Mouse (Mus musculus) forebrain, embryonic 13.5 days (tissue): ENCODE measurements around the gene Bud23. TPM values are rescaled to one million over a fixed set of nuclear protein-coding genes. Genes with fewer than 3 reads are reported as not detected.
A peak's percentile ranks its signal among the peaks of the same experiment; 100 is the strongest.
"Not testable (repeated sequence)": the region's sequence is repeated elsewhere in the genome, so short reads cannot be mapped to it uniquely, and the experiment has no call there.

Source experiments
- ATAC-seq: fragments of 200-750 bp; cut with Nextera tagmentation; 2 replicates; pipeline ENCODE4 v1.8.0; 2017
- H3K27ac ChIP-seq: fragments of 300-500 bp; sonication (generic); 2 replicates; pipeline ENCODE4 v1.5.1; 2015; ENCODE audit warnings: inconsistent platforms, mild to moderate bottlenecking, moderate library complexity
- H3K27me3 ChIP-seq: fragments of 300-500 bp; sonication (generic); 2 replicates; pipeline ENCODE4 v1.6.1; 2015; ENCODE audit warnings: mild to moderate bottlenecking, inconsistent platforms
- H3K36me3 ChIP-seq: fragments of 300-500 bp; sonication (generic); 2 replicates; pipeline ENCODE4 v1.6.1; 2015; ENCODE audit warnings: mild to moderate bottlenecking, inconsistent platforms; ENCODE audit not compliant: poor library complexity, severe bottlenecking
- H3K4me1 ChIP-seq: fragments of 300-500 bp; sonication (generic); 2 replicates; pipeline ENCODE4 v1.6.1; 2015; ENCODE audit warnings: inconsistent platforms
- H3K4me2 ChIP-seq: fragments of 300-500 bp; sonication (generic); 2 replicates; pipeline ENCODE4 v1.6.1; 2015; ENCODE audit warnings: inconsistent platforms, mild to moderate bottlenecking, moderate library complexity
- H3K4me3 ChIP-seq: fragments of 300-500 bp; sonication (generic); 2 replicates; pipeline ENCODE4 v1.5.1; 2015; ENCODE audit warnings: mild to moderate bottlenecking, inconsistent platforms
- H3K9ac ChIP-seq: fragments of 300-500 bp; sonication (generic); 2 replicates; pipeline ENCODE4 v1.6.1; 2015; ENCODE audit warnings: mild to moderate bottlenecking, inconsistent platforms
- H3K9me3 ChIP-seq: fragments of 300-500 bp; sonication (generic); replicated peaks from 2 replicates; pipeline ENCODE4 v1.6.1; 2016; ENCODE audit warnings: inconsistent platforms
- WGBS: fragments of 180-500 bp; shearing (Covaris S2); methylation state at CpG from one replicate; pipeline ENCODE4 v1.1.7; 2015; 5-methylcytosine and 5-hydroxymethylcytosine counted together
- polyA plus RNA-seq: library from polyadenylated mRNA; unstranded; fragments of >200 nt; fragmentation: Nextera tagmentation; extraction: Ambion mirVana; gene quantifications from 2 replicates; pipeline ENCODE4 v1.2.1, GENCODE M21; 2015

Gene Bud23
- polyA plus RNA-seq, 1 experiment from 2014 or later: 101 TPM

DNA sequence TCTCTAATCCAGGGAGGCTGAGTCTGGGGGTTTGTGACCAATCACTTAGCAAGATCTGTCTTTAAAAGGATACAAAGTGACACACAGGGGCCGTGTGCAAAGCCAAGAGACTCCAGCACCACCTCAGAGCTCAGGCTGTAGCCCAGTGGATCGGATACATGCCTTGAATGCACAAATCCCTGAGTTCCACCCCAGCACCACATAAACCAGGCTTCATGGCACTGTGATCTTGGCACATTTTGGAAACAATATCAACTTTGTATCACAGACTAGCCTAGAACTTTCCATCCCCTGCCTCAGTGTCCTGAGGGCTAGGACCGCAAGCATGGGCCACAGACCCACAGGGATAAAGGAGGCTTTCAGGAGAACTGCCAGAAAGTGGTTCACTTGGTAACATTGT lies 1.2 kb upstream of the Bud23 start:
- peaks cover 24% of the 10 kb centered on the region for H3K4me1 ChIP-seq
- no peak overlapping the region for H3K9ac ChIP-seq
- H3K36me3 ChIP-seq: peaks cover 34% of the 10 kb centered on the region
- no peak overlapping the region for H3K4me2 ChIP-seq
- H3K27me3 ChIP-seq: no peaks in the 10 kb centered on the region
- H3K27ac ChIP-seq: no peak overlapping the region
- WGBS: 88% methylated on average over 3 of the region's 3 CpGs
- no peak for ATAC-seq
- no peaks in the 10 kb centered on the region for H3K9me3 ChIP-seq
- H3K4me3 ChIP-seq: no peak overlapping the region

DNA sequence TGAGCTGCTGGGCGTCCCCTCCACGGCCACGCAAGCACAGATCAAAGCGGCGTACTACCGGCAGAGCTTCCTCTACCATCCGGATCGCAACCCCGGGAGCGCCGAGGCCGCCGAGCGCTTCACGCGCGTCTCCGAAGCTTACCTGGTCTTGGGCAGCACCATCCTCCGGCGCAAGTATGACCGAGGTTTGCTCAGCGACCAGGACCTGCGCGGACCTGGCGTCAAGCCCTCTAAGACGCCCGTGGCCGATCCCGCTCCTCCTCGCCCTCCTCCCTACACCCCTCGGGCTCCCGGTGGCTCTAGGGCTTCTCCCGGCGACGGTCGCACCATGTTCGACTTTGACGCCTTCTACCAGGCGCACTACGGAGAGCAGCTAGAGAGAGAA lies 385 bp downstream of the Bud23 start:
- peak overlapping the region; percentile 94 for H3K4me3 ChIP-seq
- H3K27me3 ChIP-seq: no peaks in the 10 kb centered on the region
- peaks cover 24% of the 10 kb centered on the region for H3K4me1 ChIP-seq
- WGBS: under 1% methylated on average over 40 of the region's 40 CpGs
- H3K36me3 ChIP-seq: peaks cover 50% of the 10 kb centered on the region
- no peaks in the 10 kb centered on the region for H3K9me3 ChIP-seq
- H3K27ac ChIP-seq: peak overlapping the region; percentile 51; the same call in 1 of the 2 replicates
- H3K4me2 ChIP-seq: peak overlapping the region; percentile 97
- H3K9ac ChIP-seq: peak overlapping the region; percentile 91
- ATAC-seq: peak; percentile 60

DNA sequence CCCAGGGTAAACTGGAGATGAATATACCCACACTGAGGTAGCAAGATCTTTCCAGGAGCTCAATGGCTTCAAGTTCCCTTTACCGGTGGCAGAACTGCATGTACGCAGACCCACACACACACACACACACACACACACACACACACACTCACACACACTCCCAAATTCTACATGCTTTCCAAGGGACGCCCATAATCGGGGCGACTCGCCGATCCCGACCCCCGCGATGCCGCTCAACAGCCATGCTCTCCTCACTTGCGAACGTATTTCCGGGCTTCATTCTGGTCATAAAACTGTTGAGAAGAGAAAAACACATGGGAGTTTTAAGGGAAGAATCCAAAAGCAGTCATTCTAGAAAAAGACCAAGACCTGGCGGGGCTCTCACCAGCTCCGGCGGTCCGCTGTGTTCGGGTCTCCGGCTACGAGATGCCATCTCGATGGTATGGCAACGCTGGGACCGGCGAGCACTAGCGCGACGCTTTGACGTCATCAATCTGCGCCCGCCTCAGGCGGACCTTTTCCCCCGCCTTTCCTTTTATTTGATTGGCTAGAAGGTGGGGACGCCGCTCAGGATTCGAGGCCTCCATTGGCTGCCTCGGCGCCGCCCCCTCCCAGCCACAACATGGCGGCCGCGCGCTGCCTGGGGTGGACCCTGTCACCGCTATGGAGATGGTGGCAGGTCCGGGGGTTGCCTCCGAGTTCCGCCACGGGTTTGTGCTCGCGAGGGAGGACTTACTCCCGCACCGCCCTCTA lies 954 bp downstream of the Bud23 start, which contains the start of gene Dnajc30:
Gene Dnajc30, plus strand, starts transcription at position 574 of the 753 bp plus-strand sequence.
- Histone ChIP-seq H3K4me2 (peak within 1 kb of the TSS; percentile 97), H3K4me1 (peaks cover 24% of the 10 kb centered on the region), H3K9me3 (no peaks in the 10 kb centered on the region), H3K27me3 (no peaks in the 10 kb centered on the region), H3K36me3 (peaks cover 56% of the 10 kb centered on the region), H3K4me3 (peak within 1 kb of the TSS; percentile 94), H3K27ac (peak within 1 kb of the TSS; percentile 51; the same call in 1 of the 2 replicates), H3K9ac (peak within 1 kb of the TSS; percentile 91)
- WGBS: under 1% methylated on average over 52 of the region's 52 CpGs
- ATAC-seq: peak; percentile 98

DNA sequence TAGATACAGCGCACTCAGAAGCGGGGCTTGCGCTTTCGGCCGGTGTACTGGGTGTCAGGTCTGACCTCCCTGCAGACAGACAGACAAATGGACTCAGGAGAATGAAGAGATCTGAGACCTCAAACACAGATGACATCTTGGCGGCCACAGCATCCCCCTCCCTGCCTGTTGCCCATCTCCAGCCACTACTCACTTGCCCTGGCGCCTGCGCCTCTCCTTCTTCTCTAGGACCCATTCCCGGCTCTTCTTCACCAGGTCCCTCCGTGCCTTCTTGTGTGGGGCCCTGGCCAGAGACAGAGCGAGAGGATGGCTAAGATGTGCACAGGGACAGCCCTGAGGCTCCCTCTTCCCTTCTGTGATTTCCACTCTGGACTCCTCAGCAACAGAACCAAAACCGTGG lies 11.4 kb downstream of the Bud23 start:
- Histone ChIP-seq H3K9ac (no peak overlapping the region), H3K4me2 (no peak overlapping the region), H3K9me3 (no peaks in the 10 kb centered on the region), H3K4me1 (no peaks in the 10 kb centered on the region), H3K4me3 (no peak overlapping the region), H3K27me3 (no peaks in the 10 kb centered on the region), H3K27ac (no peak overlapping the region), H3K36me3 (peaks cover 76% of the 10 kb centered on the region)
- ATAC-seq: no peak
- 92% methylated on average over 12 of the region's 12 CpGs for WGBS

DNA sequence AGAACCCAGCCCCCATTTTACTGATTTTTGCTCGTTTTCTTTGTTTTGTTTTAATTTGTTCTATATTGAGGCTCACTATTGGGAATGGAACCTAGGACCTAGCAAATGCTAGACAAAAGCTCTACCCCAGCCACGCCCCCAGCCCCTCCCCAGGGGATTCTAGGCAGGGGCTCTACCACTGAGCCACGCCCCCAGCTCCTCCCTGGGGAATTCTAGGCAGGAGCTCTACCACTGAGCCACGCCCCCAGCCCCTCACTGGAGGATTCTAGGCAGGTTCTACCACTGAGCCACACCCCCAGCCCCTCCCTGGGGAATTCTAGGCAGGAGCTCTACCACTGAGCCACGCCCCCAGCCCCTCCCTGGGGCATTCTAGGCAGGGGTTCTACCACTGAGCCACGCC lies 15.5 kb downstream of the Bud23 start:
- peaks cover 53% of the 10 kb centered on the region for H3K36me3 ChIP-seq
- not testable (repeated sequence) for H3K9ac ChIP-seq

DNA sequence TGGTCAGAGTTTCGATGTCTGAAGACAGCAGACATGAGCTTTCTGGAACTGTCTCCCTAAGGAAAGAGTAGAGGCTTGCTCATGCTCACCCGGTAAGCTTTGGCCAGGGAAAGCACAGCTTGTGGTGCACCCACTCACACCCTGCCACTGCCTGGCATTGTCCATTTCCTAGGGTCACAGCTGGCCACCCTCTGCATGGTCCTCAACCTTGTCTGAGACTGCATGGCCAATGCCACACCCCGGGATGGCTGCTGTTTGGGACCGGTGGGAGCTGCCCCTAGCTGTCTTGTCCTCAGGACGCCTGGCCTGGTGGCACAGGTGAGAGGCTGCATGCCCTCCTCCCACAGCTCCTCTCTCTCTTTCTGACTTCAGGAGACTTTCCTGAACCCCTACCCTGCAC lies 16.2 kb downstream of the Bud23 start:
- Histone ChIP-seq H3K9ac (no peak overlapping the region), H3K4me3 (no peak overlapping the region), H3K9me3 (no peaks in the 10 kb centered on the region), H3K4me1 (no peaks in the 10 kb centered on the region), H3K27ac (no peak overlapping the region), H3K36me3 (peaks cover 46% of the 10 kb centered on the region), H3K27me3 (no peaks in the 10 kb centered on the region), H3K4me2 (no peak overlapping the region)
- ATAC-seq: no peak
- 95% methylated on average over 5 of the region's 5 CpGs for WGBS

More for the DNA sequence above, 15.5 kb downstream of the Bud23 start:
- not testable (repeated sequence) for H3K27me3 ChIP-seq, H3K9me3 ChIP-seq, H3K4me3 ChIP-seq, H3K4me1 ChIP-seq, ATAC-seq, H3K4me2 ChIP-seq, H3K27ac ChIP-seq
- WGBS: 89% methylated on average over 6 of the region's 6 CpGs

DNA sequence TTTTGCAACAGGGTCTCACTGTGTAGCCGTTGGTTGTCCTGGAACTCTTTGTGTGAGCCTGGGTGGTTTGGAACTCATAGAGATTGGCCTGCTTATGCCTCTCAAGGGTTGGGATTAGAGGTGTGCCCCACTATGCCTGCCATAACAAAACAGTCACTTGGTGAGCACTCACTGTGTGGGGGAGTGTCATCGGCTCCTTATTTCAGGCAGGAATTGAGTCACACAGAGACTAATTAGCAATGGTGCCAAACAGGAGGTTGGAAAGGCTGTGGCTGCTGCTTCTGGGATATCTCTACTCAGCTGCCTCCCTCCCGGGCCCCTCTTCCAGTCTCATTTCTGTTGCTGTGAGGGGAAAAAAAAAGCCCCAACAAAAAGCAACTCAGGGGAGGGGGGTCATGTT lies 20.2 kb downstream of the Bud23 start:
- H3K36me3 ChIP-seq: peaks cover 26% of the 10 kb centered on the region
- ATAC-seq: no peak
- no peak overlapping the region for H3K4me2 ChIP-seq
- H3K4me1 ChIP-seq: no peaks in the 10 kb centered on the region
- 90% methylated on average over 3 of the region's 3 CpGs for WGBS
- no peaks in the 10 kb centered on the region for H3K27me3 ChIP-seq
- H3K27ac ChIP-seq: no peak overlapping the region
- H3K9me3 ChIP-seq: no peaks in the 10 kb centered on the region
- H3K9ac ChIP-seq: no peak overlapping the region
- H3K4me3 ChIP-seq: no peak overlapping the region

DNA sequence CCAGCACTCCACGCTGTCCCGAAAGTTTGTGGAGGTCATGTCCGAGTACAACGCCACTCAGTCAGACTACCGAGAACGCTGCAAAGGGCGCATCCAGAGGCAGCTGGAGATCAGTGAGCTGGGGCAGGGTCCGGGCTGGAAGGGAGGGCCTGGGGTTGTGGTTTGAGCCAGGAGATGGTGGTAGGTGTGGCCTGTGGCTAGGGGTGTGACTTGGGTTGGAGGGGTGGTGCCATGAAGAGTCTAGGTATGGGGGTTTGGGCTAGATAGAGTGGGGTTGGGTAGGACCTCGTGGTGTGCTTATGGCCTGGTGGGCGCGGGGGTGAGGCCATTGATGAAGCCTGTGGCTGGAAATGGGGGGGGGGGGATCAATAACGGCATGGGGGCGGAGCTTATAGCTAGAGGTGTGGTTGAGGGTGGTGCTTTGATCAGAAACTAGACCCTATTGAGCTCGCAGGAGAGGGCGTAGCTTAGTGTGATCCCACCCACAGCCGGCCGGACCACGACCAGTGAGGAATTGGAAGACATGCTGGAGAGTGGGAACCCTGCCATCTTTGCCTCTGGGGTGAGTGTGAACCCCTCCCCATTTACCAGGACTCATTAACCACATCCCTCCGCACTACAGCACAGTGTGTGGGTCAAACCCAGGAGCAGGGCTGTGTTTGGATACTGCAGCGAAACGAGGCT lies 22.5 kb downstream of the Bud23 start:
- 28% methylated on average over 19 of the region's 21 CpGs for WGBS
- Histone ChIP-seq H3K4me1 (no peaks in the 10 kb centered on the region), H3K9me3 (no peaks in the 10 kb centered on the region), H3K4me2 (no peak overlapping the region), H3K27me3 (no peaks in the 10 kb centered on the region), H3K27ac (no peak overlapping the region), H3K4me3 (no peak overlapping the region), H3K36me3 (peaks cover 17% of the 10 kb centered on the region), H3K9ac (no peak overlapping the region)
- ATAC-seq: no peak

DNA sequence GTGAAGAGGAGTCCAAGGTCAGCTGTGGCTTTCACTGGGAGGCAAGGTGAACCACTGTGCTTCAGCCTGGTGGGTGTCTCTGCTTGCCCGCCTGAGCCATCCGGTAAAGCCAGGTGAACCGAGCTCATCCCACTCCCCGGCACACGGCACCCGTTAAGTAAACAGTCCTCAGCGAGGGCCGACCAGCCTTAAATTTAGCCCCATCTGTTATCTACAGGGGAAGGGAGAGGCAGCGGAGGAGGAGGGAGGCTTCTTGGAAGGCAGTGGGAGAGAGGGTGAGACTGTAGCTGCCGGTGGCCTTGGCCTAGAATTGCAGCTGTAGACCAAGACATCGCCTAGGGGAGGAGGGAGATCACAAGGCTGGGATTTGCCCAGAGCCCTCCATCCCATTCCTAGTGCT lies 24.0 kb downstream of the Bud23 start:
- ATAC-seq: no peak
- H3K27me3 ChIP-seq: no peaks in the 10 kb centered on the region
- no peak overlapping the region for H3K4me2 ChIP-seq
- no peak overlapping the region for H3K9ac ChIP-seq
- no peaks in the 10 kb centered on the region for H3K9me3 ChIP-seq
- WGBS: 87% methylated on average over 11 of the region's 11 CpGs
- no peak overlapping the region for H3K27ac ChIP-seq
- peaks cover 15% of the 10 kb centered on the region for H3K36me3 ChIP-seq
- H3K4me3 ChIP-seq: no peak overlapping the region
- H3K4me1 ChIP-seq: no peaks in the 10 kb centered on the region

DNA sequence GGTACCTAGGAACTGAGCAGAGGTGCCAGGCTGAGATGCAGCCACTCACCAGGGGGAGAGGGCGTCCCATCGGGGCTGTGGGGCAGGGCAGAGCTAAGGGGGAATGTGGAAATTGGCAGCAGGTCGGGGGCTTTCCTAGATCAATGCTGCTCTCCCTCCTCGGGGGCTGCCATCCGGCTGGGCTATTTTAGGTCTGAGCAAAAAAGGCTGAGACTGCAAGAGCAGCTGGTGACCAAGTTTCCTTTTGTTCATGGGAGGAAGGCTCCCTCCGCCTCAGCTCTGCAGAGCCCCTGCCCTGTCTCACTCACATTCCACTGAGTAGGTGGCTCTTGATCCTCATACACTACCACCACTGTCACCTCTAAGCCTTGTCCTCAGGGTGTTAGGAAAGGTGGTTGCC lies 24.7 kb downstream of the Bud23 start:
- no peaks in the 10 kb centered on the region for H3K4me1 ChIP-seq
- H3K4me3 ChIP-seq: no peak overlapping the region
- peak overlapping the region; percentile 31; the same call in 1 of the 2 replicates for H3K27ac ChIP-seq
- 29% methylated on average over 6 of the region's 6 CpGs for WGBS
- ATAC-seq: no peak
- peak overlapping the region; percentile 30; the same call in 1 of the 2 replicates for H3K9ac ChIP-seq
- peaks cover 10% of the 10 kb centered on the region; the same call in 1 of the 2 replicates for H3K36me3 ChIP-seq
- H3K9me3 ChIP-seq: no peaks in the 10 kb centered on the region
- no peaks in the 10 kb centered on the region for H3K27me3 ChIP-seq
- H3K4me2 ChIP-seq: no peak overlapping the region

DNA sequence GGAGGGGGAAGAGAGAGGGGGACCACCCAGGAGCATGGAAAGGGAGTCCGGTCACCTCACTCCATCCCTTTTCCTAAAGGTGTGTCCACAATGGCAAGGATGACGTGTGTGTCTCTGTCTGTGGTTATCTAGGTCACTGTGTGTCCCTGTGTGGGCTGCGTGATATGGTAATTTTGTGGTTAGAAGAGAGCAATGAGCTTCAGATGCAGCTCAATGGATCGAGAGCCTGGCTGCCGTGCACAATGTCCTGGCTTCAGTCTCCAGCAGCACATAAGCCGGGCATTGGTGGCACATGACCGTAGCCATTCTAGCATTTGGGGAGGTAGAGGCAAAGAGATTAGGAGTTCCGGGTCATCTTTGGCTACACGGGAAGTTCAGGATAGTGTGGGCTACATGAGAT lies 25.2 kb downstream of the Bud23 start:
- 85% methylated on average over 9 of the region's 9 CpGs for WGBS
- Histone ChIP-seq H3K36me3 (0 out of 2 replicates have a peak, but pooled peaks cover 4% of the 10 kb centered on the region), H3K4me1 (no peaks in the 10 kb centered on the region), H3K9ac (no peak overlapping the region), H3K27me3 (no peaks in the 10 kb centered on the region), H3K27ac (no peak overlapping the region), H3K9me3 (peaks cover 3% of the 10 kb centered on the region; the same call in 1 of the 2 replicates), H3K4me2 (no peak overlapping the region), H3K4me3 (no peak overlapping the region)
- ATAC-seq: no peak

DNA sequence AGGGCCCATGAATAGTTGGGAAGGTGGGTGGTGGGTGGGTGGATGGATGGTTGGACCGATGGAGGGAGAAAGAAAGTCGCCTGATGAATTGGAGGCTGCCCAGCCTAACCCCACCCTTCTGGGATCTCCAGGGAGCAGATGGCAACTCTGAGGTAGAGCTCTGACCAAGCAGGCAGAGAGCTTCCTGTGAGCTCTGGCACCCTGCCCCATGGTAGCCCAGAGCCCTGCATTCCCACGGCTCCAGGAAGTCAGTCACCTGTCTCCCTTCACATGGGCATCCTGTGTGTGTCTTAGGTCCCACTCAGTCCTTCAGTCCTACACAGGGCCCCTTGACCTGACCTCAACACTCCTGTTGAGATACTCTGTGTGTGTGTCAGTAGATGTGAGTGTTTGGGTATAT lies 26.8 kb downstream of the Bud23 start:
- no peak overlapping the region for H3K9ac ChIP-seq
- peaks cover 4% of the 10 kb centered on the region; the same call in 1 of the 2 replicates for H3K9me3 ChIP-seq
- 96% methylated on average over 3 of the region's 3 CpGs for WGBS
- no peak for ATAC-seq
- no peak overlapping the region for H3K4me3 ChIP-seq
- no peak overlapping the region for H3K27ac ChIP-seq
- no peak overlapping the region for H3K4me2 ChIP-seq
- H3K27me3 ChIP-seq: no peaks in the 10 kb centered on the region
- 0 out of 2 replicates have a peak, but pooled peaks cover 4% of the 10 kb centered on the region for H3K36me3 ChIP-seq
- H3K4me1 ChIP-seq: no peaks in the 10 kb centered on the region
